Mouse (Mus musculus): Measurements from ENCODE around the gene Msl2. TPM values are rescaled to one million over a fixed set of nuclear protein-coding genes. Genes with fewer than 3 reads are reported as not detected.

Msl2 gene
- polyA plus RNA-seq, 1 experiment: 18.5 TPM

DNA sequence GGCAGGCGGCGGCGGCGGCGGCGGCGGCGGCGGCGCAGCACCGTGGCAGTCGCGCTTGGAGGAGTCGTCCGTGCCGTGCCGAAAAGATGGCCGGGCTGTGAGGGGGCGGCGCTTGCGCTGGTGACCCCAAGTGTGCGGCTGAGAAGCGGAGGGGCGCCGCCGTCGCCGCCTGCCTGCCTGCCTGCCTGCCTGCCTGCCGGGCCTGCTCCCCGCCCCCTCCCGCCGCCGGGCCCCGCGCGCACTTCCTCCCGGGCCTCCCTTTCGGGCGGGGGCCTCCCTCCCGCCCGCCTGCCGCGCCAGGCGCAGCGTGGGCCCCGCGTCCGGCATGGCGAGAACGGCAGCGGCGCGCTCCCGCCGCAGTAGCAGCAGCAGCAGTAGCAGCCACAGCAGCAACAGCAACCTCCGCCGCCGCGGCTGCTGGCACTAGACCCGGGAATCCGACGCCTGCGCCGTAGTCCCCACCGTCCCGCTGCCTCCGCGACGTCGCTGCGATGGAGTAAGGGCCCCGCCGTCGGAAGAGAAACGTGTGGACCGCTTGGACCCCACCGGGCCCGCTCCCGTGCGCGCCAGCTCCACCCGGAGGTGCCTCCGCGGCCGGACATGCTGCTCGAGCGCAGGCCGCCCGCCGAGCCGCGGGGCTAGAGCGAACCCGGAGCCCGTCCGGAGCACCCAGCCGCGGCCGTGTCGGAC is 576 bp downstream of the Msl2 start:
- peak; percentile 85 for DNase-seq (ENCODE audit: low spot score)

GRCm38 (mm10) chr9:101075091-101075581 is 1.2 kb downstream of the Msl2 start:
- no peak for DNase-seq (ENCODE audit: low spot score)

GRCm38 (mm10) chr9:101075694-101076093 is 1.8 kb downstream of the Msl2 start:
- no peak for DNase-seq (ENCODE audit: low spot score)

DNA sequence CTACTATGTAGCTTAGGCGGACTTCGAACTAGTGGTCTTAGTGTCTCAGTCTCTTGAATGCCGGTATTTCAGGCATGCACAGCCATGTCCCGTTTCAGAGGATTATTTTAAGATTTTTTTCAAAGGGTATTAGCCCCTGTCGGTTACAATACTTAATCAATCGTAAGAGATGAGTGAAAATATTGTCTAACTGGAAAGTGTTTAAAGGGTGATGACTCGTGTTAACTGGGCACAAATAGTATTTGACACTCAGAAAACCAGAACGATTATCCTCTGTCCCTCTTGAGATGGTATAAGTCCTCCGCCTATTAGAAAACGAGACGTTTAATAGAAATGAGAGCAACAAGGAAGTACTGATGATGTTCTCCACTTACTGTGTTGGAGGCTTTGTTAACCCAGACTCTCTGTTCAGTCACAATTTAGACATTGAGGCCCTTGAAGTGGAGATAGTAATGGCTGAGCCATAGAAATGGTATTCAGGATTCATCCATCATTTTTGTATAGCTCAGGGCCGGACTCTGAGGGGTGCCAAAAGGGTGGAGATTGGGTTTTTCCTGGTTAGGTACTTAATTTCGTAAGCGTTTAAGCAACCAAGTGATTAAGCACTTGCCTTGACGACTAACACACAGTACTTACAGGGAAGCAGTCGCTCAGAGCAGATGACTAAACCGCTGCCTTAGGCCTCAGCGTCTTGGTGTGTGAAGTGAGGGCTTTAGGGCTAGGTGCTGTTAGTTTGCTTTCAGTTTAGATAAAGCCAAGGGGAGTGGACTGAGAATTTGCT is 2.4 kb downstream of the Msl2 start:
- no peak for DNase-seq (ENCODE audit: low spot score)

GRCm38 (mm10) chr9:101077486-101077885 is 3.6 kb downstream of the Msl2 start:
- no peak for DNase-seq (ENCODE audit: low spot score)

DNA sequence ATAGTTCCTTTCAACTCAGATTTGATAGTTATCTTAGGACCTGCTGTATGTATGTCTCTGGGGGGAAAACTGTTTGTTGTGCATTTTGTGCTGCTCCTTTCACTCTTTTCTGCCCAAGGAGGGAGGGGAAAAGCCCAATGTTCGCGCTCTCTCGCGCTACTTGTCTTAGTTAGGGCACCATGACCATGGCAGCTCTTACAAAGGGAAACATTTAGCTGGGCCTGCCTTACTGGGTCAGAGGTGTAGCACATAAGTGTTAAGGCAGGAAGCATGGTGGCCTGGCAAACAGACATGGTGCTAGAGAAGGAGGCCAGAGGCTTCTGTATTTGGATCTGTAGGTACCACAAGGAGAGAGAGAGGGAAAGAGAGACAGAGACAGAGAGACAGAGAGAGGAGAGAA is 4.7 kb downstream of the Msl2 start:
- no peak for DNase-seq (ENCODE audit: low spot score)

- no peak for DNase-seq (ENCODE audit: low spot score)
Measured at GRCm38 (mm10) chr9:101080046-101080685, 6.3 kb downstream of the Msl2 start.

- DNase-seq (ENCODE audit: low spot score): no peak
Measured at GRCm38 (mm10) chr9:101083728-101084127, 9.8 kb downstream of the Msl2 start.

DNA sequence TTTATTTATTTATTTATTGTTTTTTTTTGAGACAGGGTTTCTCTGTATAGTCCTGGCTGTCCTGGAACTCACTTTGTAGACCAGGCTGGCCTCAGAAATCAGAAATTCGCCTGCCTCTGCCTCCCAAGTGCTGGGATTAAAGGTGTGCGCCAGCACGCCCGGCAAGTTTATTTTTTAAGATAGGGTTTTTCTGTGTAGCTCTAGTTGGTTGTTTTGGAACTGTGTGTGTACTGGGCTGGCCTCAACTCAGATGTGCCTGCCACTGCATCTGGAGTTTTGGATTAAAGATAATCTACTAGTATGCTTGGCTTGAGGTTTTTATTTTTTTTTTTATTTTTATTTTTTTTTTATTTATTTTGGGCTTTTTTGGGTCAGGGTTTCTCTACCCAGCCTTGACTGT is 21.5 kb downstream of the Msl2 start:
- no peak for DNase-seq (ENCODE audit: low spot score)

- DNase-seq (ENCODE audit: low spot score): no peak
Measured at GRCm38 (mm10) chr9:101096461-101096860, 22.6 kb downstream of the Msl2 start.

DNA sequence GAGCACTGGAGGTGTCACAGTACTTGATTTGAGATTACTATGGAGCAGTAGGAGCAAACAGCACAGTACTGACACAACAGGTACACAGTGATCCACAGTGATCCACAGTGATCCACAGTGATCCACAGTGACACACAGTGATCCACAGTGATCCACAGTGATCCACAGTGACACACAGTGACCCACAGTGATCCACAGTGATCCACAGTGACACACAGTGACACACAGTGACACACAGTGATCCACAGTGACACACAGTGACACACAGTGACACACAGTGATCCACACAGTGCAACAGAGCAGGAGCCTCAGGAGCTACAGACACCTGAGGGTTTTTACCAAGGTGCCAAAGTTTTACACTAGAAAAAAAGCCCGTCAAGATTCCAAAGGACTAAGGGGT is 23.6 kb downstream of the Msl2 start:
- no peak for DNase-seq (ENCODE audit: low spot score)

DNA sequence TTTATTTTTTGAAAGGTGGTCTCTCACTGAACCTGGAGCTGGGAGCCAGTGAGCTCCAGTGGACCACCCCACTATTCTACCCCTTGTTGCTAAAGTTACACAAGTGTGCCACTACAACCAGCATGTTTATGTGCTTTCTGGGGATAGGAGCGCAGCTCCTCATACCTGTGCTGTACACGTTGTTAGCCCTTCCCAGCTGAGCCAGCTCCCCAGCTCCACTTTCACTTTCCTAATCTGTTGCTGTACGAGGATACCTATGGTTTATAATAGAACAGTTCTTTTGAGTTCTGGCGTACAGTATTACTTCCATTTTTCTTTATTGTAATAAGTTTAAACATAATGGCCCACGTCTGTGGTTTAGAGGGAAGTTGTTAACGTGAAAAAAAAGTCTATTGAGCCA is 25.5 kb downstream of the Msl2 start:
- DNase-seq (ENCODE audit: low spot score): no peak

- no peak for DNase-seq (ENCODE audit: low spot score)
Measured at GRCm38 (mm10) chr9:101100163-101100562, 26.3 kb downstream of the Msl2 start.

- no peak for DNase-seq (ENCODE audit: low spot score)
Measured at GRCm38 (mm10) chr9:101101547-101101946, 27.6 kb downstream of the Msl2 start.

- DNase-seq (ENCODE audit: low spot score): no peak
Measured at GRCm38 (mm10) chr9:101102288-101102687, 28.4 kb downstream of the Msl2 start.

GRCm38 (mm10) chr9:101104931-101105330 is 31.0 kb downstream of the Msl2 start:
- no peak for DNase-seq (ENCODE audit: low spot score)

DNA sequence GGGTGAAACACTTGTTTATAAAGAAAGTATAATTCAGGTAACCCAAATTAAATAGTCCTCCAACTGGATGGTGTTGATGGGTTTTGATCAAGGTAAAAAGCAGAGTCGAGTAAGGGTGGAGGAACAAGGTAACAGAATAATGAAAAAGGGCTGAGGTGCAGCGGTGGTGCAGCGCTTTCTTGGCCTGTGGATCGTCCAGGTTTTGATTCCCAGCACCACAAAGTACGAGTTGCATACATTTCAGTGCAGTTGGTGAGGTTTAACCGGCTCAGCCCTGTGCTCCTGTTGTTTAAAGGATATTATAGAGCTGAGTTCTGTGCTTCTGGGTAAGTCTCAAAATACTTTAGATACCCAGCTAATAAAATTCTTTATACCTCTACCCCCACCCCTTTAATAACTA is 31.8 kb downstream of the Msl2 start:
- DNase-seq (ENCODE audit: low spot score): no peak

DNA sequence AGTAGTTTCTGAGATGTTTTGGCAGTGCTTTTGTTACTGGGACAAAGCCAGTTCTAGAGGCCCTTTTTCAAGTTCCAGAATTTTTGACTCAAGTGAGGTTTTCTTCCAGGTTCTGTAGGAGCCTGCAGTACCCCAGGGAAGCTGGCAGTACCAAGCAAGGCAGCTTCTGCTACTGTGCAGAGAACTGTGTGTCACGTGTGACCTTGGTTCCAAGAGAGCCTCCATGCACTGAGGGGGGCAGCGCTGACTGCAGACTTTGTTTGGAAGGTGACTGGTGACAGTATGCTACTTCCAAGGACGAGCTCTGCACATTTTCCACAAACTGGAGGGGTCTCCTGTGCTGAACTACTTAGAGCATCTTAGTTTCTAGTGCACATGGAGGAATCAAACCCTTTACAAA is 33.5 kb downstream of the Msl2 start:
- no peak for DNase-seq (ENCODE audit: low spot score)

- DNase-seq (ENCODE audit: low spot score): no peak
Measured at GRCm38 (mm10) chr9:101110013-101110412, 36.1 kb downstream of the Msl2 start.

DNA sequence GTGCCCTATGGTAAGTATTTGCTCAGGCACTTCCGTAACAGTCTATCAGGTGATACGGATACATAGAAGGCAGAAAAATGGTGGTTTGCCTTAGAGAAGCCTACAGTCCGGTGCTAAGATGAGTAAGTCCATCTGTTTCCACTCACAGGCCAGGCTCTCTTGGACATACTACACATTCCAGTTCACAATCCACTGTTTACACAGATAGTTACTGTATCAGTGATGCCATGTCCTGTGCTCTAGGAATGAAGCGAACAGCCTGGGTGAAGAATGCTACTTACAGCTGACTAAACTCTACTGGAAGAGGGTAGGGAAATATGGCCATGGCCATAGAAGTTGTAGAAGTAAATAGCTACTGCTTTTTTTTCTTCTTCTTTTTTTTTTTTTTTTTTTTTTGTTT is 39.4 kb downstream of the Msl2 start:
- DNase-seq (ENCODE audit: low spot score): no peak

GRCm38 (mm10) chr9:101114182-101114884 is 40.4 kb downstream of the Msl2 start:
- DNase-seq (ENCODE audit: low spot score): no peak

DNA sequence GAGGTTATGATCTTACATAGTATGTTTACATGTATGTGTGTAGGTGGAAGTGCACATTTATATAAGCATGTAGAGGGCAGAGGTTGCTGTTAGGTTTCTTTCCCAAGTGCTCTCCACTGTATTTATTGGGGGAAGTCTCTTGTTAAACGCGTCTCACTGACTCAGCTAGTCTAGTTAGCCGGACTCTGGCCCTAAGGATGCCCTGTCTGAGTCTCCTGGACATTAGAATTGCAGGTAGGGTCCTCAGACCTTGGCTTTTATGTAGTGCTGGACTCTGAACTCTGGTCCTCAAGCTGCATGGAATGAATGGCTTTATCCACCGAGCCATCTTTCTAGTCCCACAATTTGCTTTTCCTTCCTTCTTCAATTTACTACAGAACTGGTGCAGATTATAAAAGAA is 69.7 kb downstream of the Msl2 start:
- no peak for DNase-seq (ENCODE audit: low spot score)
